Mouse (Mus musculus): ENCODE measurements around the gene Sfi1.
"Not testable (repeated sequence)": the region's sequence is repeated elsewhere in the genome, so short reads cannot be mapped to it uniquely, and the experiment has no call there.

DNA sequence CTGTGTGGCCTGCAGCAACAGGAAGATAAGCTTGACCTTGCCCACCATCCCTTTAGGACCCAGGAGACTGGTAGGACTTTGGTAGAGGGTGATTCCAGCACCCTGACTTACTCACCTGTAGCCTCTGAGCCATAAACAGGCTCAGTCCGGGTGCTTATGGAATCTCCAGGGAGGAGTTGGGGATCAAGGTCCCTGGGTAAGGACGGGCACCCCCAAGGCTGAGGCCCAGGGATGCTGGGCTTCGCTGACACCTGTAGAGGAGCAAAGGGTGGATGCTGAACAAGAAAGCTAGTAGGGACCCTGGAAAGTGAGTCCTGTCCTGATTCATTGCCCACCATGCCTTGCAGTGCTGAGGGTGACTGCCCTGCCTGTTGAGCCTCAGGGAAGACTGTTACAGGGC lies 60.3 kb downstream of the Sfi1 start:
- TF ChIP-seq TAL1, GATA1 (IDR thresholded peaks at IDR 0.05; ENCODE audit: low read length): not testable (repeated sequence)
